Mouse (Mus musculus): Measurements from ENCODE around the gene Gm7694.

DNA sequence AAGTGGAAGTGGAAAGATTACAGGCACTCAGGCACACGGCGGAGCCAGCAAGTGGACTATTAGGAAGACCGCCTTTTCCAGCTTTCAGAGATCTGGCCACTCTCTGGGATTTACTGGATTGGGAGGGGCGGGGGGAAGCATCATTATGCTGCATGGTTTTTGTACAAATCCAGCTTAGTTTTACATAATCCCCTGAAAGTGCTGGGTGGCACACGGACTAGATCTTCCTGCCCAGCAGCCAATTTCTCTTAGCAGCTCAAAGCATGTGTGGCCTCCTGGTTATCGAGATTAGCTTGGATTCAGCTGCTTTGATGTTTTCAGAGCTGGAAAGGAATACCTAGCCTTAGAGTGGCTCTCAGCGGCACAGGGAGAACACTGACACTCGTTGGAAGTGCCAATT is 36.9 kb upstream of the Gm7694 start:
- no peak for TF ChIP-seq POLR2A (IDR thresholded peaks at IDR 0.05; ENCODE audit: insufficient read depth, low read depth, low read length)
- TF ChIP-seq CTCF (IDR thresholded peaks at IDR 0.05; ENCODE audit: insufficient read depth, low read depth, low read length), result no peak
